Mouse (Mus musculus): ENCODE data around the gene Anks6.
"Not testable (repeated sequence)": the region's sequence is repeated elsewhere in the genome, so short reads cannot be mapped to it uniquely, and the experiment has no call there.

Gene Anks6

DNA sequence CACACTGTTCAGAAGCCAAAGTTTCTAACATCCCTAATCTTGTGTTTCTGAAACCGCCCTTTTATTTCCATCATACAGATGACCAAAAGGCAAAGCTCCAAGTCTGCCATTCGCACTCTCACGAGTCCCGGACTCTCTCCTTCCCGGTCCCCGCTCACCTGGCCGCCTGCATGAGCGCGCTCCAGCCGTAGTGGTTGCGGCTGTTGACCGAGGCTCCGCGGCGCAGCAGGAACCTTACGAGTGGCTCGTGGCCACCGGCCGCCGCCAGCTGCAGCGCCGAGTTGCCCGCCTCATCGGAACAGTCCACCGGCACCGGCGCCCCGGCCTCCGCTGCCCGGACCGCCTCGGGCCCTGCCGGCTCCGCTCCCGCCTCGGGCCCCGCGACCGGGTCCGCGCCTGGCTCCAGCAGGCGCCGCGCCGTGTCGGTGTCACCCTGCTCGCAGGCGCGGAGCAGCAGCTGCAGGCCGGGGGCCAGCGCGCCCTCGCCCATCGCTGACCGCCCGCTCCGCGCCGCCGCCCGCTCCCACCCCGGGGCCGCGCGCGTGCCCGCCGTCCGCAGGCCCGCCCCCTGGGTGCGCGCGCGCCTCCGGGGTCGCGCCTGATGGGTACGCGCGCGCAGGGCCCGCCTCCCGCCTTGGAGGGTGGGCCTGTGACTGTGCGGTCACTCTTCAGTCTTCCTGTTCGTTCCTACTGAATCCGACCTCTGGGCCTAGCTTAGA is at the start of gene Anks6:
Gene Anks6 (minus strand): TSS at position 637 of the 719 bp plus-strand sequence.
- POLR2A ChIA-PET = interaction anchor here in 2 of 4 experiments (0.6 to 1.1 kb wide), 4 partner anchors 17 to 1464 kb away, joined by 3 read pairs; no protein-coding TSS in a partner anchor
- CTCF ChIA-PET = interaction anchor here in 2 of 4 experiments (0.6 to 0.9 kb wide), 2 partner anchors 41 to 350 kb away, joined by 3 to 6 read pairs; no protein-coding TSS in a partner anchor

GRCm38 (mm10) chr4:47103561-47103960 is 46.3 kb upstream of the Anks6 start:
- ChIA-PET CTCF (interaction anchor here in 1 of 4 experiments (0.6 kb wide), 1 partner anchor 35 kb away, joined by 4 read pairs; no protein-coding TSS in a partner anchor), POLR2A (no interaction called here)

GRCm38 (mm10) chr4:47093647-47094046 is 36.4 kb upstream of the Anks6 start:
- ChIA-PET CTCF (interaction anchor here in 1 of 4 experiments (0.5 kb wide), 1 partner anchor 549 kb away, joined by 5 read pairs; no protein-coding TSS in a partner anchor), POLR2A (interaction anchor here in 1 of 4 experiments (0.6 kb wide), 1 partner anchor 91 kb away, joined by 7 read pairs; no protein-coding TSS in a partner anchor)

GRCm38 (mm10) chr4:47093161-47093560 is 35.9 kb upstream of the Anks6 start:
- CTCF ChIA-PET = interaction anchor here in 1 of 4 experiments (0.5 kb wide), 1 partner anchor 548 kb away, joined by 5 read pairs; no protein-coding TSS in a partner anchor
- POLR2A ChIA-PET = no interaction called here

DNA sequence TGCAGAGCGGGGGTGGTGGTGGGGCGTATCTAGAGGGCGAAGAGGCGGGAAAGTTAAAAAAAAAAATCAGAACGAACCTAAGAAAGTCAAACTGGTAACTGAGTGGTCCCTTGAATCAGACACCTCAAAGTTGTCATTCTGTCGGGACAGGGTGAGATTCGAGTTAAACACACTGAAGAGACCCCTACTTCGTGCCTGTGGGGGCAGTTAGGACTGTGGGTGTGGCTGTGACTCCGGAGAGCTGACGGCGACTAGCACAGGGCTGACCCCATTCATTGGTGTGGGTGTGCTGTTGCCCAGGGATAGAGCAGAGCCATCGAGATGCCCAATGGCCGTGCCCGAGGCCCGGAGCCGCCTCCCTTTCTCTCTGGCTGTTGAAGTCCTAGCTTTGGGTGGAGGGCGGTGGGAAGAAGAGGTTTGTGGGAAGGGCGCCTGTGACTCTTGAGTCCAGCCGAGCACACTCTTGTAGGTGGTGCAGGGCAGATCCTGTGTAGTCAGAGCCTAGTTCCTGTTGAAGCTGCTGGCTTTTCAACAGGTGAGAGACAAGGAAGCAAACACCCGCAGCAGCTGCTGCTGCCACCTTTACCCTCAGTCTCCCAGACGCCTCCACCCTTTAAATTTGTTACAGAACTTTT is 35.3 kb upstream of the Anks6 start:
- ChIA-PET CTCF (interaction anchor here in 3 of 4 experiments (0.6 to 1.4 kb wide), 3 partner anchors 43 to 180 kb away, joined by 3 to 4 read pairs (median 3); no protein-coding TSS in a partner anchor), POLR2A (no interaction called here)

DNA sequence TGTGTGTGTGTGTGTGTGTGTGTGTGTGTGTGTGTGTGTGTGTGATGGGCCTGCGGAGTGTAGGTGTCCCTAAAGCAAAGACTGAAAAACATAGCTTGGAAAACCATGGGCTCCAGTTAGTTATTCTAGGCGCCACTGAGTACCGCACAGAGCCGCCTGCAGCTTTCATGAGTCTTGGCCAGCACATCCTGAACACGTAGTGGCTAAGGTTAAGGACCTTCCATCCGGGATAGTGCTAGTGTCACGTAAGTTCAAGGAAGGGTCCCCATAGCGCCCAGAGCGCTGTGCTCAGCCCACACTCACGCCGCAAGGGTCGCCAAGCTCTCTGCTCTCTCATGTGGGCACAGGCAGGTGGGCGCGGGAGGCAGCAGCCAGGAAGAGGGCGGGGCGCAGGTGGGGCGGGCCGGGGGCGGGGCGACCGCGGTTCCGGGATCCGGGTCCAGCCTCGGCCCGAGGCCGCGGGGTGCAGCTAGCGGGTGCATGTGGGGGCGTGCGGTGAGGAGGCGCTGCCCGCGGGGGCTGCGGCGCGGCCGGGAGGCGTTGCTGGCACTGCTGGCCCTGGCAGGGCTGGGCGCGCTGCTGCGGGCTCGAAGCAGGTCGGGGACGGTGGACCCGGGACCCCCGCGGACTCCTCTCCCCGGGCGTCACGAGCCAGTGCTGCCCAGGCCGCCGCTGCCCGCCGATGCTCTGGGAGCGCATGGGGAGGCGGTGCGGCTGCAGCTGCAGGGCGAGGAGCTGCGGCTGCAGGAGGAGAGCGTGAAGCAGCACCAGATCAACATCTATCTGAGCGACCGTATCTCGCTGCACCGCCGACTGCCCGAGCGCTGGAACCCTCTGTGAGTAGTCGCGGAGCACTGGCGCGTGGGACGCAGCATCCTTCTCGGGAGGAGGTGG is 34.5 kb upstream of the Anks6 start, which contains the start of gene Galnt12:
Gene Galnt12 (plus strand): TSS at position 417 of the 894 bp plus-strand sequence.
- POLR2A ChIA-PET = interaction anchor here in 3 of 4 experiments (0.5 to 1.0 kb wide), 4 partner anchors 15 to 701 kb away, joined by 3 to 5 read pairs (median 4); partner anchors contain the start of gene Tgfbr1 (in 1 of the 3)

DNA sequence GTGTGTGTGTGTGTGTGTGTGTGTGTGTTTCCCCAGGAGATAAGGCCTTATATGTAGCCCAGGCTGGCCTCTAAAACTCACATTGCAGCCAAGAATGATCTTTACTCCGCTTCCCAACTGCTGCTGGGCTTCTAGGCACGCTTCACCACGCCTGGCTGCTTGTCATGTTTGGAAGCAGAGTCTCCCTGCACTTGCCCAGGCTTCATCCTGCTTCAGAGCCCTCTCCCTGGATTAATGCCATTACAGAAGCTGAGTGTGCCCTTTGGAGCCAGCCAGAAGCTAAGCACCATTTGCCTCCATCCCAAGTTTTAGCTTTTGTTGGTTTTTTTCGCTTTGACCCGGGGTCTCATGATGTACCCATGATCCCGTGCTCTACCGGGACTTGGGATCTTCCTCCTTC is 31.4 kb upstream of the Anks6 start:
- CTCF ChIA-PET = interaction anchor here in 1 of 4 experiments (0.6 kb wide), 1 partner anchor 22 kb away, joined by 6 read pairs; no protein-coding TSS in a partner anchor
- POLR2A ChIA-PET = no interaction called here

More for the DNA sequence above, 34.5 kb upstream of the Anks6 start, which contains the start of gene Galnt12:
- CTCF ChIA-PET = interaction anchor here (0.6 to 1.4 kb wide), 7 partner anchors 20 to 735 kb away, joined by 3 to 4 read pairs (median 3); no protein-coding TSS in a partner anchor

DNA sequence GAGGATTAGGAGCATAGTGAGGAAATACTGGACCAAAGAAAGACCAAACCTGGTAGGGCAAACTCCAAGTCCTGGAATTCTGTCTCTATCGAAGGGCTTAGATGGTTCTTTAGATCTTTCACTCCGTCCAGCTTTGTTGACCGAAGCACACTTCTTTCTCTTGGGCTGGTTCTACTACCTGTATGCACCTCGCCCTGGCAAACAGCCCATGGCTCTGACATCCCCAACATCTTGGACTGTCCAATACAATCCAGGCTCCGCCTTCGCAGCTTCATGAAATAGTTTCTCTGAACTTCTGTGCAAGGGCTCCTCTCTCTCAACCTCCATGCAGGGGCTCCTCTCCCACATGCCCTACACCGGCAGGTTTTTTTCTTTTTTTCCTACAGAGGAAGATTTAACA is 26.6 kb upstream of the Anks6 start:
- ChIA-PET POLR2A (no interaction called here), CTCF (no interaction called here)

DNA sequence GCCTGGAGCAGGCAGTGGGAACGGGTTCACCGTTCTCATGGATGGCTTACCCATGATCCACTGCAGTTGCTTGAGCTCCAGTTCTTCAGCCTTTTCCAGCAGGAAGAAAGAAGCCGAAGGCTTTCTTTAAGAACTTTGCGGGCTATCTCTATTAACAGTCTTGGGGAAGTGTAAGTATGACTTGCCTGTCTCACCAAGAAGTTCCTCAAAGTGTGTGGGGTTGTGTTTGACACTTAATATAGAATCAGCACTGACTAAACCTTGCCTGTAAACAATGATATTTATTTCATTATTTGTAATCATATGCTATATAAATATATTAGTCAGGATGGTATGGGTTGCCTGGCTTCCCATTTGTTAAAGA is 23.4 kb upstream of the Anks6 start:
- ChIA-PET CTCF (interaction anchor here in 1 of 4 experiments (1.3 kb wide), 1 partner anchor 42 kb away, joined by 3 read pairs; no protein-coding TSS in a partner anchor), POLR2A (no interaction called here)

DNA sequence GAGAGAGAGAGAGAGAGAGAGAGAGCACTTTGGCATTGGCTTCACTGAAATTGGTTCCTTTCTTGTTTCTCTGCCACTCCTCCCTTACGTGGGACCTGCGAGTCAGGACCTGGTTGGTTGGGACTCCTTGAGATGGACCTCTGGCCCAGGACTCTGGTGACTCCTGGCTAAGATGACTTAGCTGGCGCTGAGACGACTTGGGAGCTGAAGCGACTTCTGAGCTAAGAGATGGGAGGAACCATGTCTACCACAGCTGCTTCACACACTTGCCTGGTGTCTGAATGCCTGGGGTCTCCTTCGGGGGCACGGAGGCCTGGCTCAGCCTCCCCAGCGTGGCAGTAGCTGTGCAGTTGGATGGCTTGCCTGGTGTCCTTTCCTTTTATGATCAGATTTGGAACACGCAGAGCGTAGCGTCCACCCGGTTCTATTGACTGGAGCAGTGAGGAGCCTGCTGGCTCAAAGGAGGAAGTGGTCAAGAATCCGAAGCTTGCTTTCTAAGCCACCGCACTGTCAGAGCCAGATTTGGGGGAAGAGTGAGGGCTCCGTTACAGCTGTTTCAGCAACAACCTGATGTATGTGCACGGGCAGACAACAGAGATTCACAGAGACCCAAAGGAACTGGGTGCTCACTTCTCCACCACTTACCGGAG is 22.9 kb upstream of the Anks6 start:
- POLR2A ChIA-PET = no interaction called here
- CTCF ChIA-PET = interaction anchor here in 1 of 4 experiments (1.3 kb wide), 1 partner anchor 42 kb away, joined by 3 read pairs; no protein-coding TSS in a partner anchor

GRCm38 (mm10) chr4:47075054-47075453 is 17.8 kb upstream of the Anks6 start:
- CTCF ChIA-PET = interaction anchor here in 2 of 4 experiments (0.6 kb wide), 2 partner anchors 276 to 342 kb away, joined by 3 to 4 read pairs; no protein-coding TSS in a partner anchor
- POLR2A ChIA-PET = no interaction called here

- POLR2A ChIA-PET = no interaction called here
- CTCF ChIA-PET = interaction anchor here in 1 of 4 experiments (0.6 kb wide), 1 partner anchor 11 kb away, joined by 3 read pairs; no protein-coding TSS in a partner anchor
These were observed 3.7 kb upstream of the Anks6 start for GRCm38 (mm10) chr4:47060900-47061299.

DNA sequence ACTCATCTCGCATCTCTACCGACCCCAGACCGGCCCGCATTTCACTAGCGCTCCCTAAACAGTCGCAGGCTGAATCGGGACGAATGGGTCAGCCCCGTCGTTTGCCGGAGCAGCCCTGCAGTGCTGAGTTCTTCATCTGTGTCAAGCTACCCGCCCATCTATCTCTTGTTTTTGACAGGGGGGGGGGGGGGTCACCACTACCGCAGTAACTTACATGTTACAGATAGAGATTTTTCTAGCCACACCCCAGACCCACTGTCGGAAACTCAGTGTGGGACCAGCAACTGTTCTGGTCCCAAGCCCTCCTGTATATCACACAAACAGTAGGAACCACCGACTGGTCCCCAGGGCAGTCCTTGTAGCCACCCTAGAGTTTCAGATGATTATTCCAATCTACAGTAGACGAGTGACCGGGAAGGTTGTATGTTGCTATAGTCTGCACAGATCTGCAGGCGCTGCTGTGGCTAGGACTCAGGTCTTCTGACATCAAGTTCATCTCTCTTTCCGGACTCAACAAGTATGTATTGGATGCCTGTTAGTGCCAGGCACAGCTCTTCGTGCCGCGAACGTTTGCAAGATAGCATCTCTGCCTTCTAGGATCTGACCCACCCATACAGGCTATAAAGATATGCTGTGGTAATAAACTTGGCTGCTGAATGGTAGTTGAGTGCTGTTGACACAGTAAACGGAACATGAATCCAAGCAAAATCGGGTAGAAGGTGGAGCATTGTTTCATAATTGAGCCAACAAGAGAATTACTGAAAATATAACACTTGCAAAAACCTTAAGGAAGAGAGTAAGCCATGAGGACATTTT is 491 bp upstream of the Anks6 start:
- CTCF ChIA-PET = interaction anchor here in 2 of 4 experiments (0.6 to 0.9 kb wide), 2 partner anchors 42 to 351 kb away, joined by 3 to 6 read pairs; no protein-coding TSS in a partner anchor
- POLR2A ChIA-PET = interaction anchor here in 2 of 4 experiments (0.6 to 1.1 kb wide), 4 partner anchors 18 to 1640 kb away, joined by 3 read pairs; no protein-coding TSS in a partner anchor

- ChIA-PET POLR2A (no interaction called here), CTCF (no interaction called here)
These were observed 1.6 kb downstream of the Anks6 start for GRCm38 (mm10) chr4:47055570-47056080.

GRCm38 (mm10) chr4:47055170-47055569 is 2.1 kb downstream of the Anks6 start:
- POLR2A ChIA-PET, CTCF ChIA-PET: not testable (repeated sequence)

DNA sequence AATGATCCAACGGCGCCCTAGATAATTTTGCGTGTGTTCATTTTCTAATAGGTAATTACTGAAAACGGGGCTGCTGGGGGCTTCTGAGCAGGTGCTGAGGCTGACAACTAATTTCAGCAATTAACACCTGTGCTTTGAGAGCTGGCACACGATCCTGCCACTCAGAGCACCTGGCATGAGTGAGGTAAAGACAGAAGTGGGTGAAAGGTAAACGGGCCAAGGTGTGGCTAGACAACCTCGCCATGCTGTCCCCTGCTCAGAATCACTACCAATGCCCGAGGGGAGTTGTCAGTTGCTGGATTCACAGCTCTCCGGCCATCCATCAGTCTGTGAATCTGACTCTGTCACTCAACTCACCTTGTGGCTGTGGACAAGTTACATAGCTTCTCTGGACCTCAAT is 5.3 kb downstream of the Anks6 start:
- ChIA-PET CTCF (interaction anchor here in 2 of 4 experiments (1.1 to 1.6 kb wide), 2 partner anchors 15 kb away, joined by 3 read pairs; no protein-coding TSS in a partner anchor), POLR2A (no interaction called here)
